Mouse (Mus musculus): ENCODE data around the gene Senp1.
A peak's percentile ranks its signal among the peaks of the same experiment; 100 is the strongest.

Senp1 gene

DNA sequence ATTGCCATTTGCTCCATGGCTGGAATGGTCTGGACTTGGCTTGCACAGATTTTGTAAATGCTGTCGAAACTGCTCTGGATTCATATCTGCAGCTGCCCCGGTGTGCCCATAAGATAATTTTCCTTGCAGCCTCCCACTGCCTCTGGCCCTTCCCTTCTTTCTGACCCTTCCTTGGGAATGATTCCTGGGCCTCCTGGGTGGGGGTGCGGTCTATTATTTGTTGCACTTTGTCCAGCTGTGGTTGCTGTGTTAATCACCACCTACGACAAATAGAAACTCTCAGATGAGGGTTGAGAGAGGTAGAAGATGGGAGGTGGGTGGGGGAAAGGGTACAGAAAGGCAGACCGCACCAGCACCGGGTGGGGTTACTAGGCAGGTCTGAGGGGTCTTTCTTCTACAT lies 13.7 kb upstream of the Senp1 start:
- no peak for DNase-seq

DNA sequence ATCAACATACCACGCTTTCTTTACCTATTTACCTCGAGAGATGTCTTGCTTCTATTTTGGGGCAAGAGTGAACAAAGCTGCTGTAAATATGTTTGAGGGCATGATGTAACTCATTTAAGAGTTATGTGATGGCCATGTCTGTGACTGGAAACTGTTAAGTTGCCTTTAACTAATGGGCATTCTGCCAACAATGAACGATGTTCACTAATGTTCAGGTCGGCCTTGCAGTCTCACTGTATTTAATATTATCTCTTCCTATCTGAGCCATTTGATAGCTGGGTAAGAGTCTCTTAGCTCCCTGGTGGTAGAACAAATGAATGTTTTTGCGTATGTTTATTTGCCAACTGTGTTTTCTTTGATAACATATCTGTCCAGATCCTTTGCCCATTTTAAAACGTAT lies 13.0 kb upstream of the Senp1 start:
- DNase-seq = no peak

DNA sequence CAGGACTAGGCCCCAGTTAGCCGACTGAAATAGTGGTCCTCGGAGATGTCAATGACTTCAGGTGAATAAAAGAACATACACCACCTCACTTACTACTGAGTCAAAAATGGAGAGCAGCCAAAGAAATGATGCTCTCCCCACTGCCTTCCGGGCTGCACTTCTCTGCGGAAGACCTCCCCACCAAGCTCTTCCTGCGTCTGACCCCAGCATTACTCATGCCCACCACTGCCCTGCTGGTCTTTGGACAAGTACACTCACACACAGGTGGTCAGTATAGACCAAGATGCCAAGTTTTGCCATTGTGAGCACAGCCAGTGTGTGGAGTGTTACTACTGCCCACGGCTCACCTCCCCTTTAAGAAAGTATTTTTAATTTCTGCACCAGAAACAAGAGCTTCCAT lies 8.9 kb upstream of the Senp1 start:
- DNase-seq = no peak

DNA sequence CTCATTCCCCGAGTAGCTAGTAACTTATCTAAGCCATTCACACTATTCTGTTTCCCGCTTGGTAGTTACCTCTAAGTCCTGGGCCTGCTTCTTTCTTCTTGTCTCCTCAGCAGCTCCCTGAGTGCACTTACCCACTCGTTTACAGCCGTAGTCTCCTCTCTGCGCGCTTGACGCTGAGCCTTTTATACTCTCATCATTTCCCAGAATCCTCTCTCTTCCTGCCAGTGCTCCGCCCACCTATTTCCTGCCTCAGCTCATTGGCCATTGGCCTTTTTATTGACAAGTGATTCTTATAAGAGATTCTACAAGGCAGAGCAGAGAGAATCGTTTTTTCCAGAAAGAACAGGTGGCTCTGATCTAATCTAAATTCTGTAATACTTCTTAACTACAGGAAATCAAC lies 5.0 kb upstream of the Senp1 start:
- DNase-seq = no peak

DNA sequence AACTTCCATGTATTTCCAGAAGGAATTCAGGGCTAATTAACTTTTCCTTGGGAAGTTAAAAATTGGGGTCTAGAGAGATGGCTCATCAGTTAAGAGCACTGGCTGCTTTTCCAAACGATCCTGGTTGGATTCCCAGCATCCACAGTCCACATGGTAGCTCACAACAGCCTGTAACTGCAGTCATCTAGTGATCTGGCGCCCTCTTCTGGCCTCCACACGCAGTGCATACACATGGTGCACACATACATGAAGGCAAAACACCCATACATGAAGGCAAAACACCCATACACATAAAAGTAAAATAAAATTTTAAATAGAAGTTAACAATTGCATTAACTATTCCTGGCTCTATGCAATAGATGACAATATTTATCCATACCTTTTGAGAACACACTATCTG lies 3.4 kb upstream of the Senp1 start:
- no peak for DNase-seq

DNA sequence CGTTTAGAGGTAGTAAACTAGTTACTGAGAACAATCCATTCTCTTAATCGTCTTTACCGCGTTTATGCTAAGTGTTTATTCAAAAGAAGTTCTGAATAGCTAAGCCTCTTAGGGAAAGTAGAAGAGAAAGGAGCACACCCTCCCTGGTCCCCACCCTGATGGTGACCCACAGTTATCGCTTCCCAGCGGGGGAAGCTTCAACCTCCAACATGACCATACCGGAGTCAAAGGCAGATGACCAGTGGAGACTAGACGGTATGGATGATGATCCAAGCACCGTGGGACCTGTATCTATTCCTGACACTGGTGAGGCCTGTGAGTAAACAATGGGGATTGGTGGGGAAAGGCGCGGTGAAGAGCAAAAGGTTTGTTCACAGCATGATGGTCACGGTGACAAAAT lies 1.4 kb upstream of the Senp1 start:
- no peak for DNase-seq

DNA sequence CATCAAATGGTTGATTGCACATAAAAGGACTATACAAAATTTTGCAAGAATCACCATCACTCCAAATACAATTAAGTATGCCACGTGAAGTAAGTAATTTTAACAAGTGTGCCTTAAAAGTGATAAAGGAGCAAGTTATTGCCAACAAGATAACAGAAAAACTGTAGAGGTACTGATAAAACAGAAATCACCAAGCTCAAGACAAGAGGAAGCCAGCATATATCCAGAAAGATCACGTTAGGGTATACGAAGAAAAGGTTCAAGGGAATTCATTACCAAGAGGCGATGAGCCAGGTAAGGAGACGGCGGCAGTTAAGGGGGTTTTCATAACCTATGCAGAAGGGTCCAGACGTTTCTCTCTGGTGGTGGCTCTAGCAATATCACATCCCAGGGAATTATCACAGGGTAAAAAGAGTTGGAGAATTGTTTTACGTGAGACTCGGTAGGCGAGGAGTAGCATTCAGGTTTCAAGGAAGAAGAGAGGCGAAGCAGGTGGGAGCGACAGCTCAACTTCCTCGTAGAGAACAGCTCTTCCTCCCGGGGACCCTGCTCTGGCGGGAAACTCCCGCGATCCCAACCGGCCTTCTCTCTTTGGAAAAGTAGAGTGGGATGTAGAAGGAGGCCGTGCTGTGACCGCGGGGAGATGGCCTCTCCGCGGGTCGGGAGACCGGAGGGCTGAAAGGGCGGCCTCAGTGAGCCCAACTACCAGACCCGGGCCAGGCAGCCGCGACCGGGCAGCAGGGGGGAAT lies 998 bp downstream of the Senp1 start, which contains the start of gene Pfkm:
Gene Pfkm, plus strand, starts transcription at position 218 of the 749 bp plus-strand sequence.
- no peak for DNase-seq

DNA sequence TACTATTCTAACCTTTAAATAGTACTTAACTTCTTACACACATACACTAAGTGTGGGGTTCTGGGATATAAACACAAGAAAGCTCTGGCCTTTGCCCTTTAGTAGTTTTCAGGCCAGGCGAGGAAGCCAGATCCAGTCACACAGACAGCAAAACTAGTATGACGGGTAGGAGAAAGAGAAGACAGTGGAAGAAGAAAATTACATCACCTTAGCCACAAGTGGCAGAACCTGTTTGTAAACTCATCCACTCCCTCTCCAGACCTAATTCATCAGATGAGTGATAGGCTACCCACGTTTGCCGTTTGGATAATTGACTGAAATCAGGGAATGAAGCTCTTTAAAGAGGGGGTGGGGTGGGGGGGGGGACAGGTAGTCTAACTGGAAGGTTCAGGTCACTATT lies 1.7 kb downstream of the Senp1 start:
- DNase-seq = no peak

DNA sequence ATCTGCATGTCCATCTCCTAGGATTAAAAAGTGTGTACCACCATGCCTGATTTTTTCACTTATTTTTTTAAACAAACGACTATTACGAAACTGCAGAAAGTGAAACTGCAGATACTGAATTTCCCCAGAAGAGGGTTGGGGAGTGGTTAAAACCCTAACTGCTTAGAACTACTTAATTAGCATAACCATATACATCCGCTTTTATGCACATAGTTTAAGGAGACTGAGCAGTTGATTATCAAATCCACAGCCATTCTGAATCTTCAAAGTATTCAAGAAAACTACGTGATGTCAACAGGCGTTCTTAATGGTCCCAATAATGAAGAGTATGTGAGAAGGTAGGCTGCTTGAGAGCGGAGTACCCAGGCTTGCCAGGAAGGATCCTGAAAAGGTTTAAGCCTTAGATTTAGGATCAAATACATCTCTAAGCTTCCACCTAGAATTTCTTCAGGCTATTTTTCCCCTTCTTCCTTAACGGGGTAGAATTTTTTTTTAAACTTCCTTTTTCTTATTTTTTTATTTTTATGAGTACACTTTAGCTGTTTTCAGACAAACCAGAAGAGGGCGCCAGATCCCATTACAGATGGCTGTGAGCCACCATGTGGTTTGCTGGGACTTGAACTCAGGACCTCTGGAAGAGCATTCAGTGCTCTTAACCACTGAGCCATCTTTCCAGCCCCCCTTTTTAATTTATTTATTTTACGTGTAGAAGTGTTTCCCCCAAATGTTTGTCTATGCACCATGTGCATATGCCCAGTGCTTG lies 3.9 kb downstream of the Senp1 start:
- DNase-seq = peak; percentile 22 to 72

DNA sequence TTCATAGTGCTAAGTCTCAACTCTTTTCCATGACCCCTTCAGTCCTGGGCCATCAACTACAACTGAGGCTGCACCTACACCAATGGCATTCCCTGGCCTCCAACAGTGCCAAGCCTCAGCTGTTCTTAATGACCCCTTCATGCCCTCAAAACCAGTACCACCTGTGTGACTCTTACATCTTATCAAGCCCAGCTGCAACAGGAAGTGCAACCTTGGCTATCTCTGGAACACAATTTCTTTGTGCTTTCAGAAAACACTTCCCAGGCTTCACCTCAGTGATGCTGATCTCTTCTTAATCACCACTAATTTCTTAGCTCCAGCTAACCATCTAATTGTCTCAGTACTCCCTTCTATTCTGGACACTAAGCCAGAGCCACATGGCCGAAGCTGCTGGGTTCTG lies 4.7 kb downstream of the Senp1 start:
- no peak for DNase-seq

DNA sequence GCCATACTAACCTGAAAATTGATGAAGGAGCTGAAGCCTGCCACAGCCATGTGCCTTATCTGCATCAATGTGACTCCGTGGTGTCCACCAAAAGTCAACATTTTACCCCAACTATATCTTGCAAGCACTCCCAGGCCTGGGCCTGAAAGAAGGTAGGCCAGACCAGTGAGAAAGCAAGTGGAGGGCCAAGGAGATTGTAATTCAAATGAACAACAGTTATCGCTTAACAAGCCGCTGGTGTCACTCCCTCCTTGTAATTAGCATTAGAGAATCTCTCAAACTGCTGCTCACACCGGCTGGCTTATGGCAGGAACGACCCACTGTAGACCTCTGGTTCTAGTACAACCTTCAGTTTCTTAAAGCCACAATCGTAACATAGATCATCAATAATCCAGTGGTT lies 16.6 kb downstream of the Senp1 start:
- DNase-seq = no peak

DNA sequence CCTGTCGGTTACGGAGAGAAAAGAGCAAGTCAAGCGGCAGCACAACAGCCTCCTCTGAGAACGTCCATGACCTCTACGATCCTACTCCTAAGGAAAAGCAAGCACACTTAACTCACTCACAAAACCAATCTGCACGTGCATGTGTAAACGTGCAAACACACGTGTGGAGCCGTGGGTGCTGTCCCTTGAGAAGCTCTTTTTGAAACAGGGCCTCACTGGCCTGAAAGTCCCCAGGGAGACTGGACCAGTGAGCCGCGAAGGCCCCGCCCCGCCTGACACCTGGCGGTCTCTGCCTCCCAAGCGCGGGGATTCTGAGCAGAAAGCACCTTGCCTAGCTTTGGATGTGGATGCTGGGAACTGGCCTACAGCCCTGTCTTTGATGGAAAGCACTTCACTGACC lies 18.5 kb downstream of the Senp1 start:
- no peak for DNase-seq

DNA sequence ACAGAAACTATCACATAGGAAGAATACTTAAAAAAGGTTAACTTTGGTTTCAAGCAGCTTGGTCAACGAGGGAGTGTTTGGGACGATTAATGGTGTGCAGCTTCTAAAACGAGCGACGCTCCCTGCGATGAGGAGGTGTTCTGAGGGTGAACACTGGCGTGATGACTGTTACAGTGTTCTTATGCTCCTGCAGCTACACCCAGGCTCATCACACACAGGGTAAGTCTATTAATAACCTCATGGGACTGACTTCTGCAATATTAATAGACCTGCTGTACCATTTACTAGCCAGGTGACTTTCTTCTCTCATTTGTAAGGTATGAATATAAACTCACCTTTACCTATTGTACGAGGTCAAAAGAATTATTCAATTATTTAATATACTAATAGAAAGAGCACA lies 19.0 kb downstream of the Senp1 start:
- no peak for DNase-seq

DNA sequence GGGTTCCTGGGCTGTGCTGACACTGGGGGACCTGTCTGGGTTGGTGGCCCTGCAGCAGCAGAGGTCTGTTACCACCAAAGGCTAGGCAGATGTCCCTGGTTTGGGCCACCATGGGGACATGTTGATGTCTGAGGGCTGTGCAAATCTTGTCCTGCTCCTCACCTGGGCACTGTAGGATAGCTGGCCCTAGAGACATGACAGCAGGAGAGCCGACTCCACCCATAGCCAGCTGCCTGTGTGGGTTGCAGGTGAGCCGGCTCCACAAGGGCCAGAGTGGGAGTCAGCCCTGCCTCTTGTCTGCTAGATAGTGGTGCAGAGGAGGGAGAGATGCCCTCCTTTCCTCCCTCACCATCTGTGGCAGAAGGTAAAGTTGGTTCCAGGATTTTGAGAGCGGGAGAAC lies 23.2 kb downstream of the Senp1 start:
- no peak for DNase-seq

DNA sequence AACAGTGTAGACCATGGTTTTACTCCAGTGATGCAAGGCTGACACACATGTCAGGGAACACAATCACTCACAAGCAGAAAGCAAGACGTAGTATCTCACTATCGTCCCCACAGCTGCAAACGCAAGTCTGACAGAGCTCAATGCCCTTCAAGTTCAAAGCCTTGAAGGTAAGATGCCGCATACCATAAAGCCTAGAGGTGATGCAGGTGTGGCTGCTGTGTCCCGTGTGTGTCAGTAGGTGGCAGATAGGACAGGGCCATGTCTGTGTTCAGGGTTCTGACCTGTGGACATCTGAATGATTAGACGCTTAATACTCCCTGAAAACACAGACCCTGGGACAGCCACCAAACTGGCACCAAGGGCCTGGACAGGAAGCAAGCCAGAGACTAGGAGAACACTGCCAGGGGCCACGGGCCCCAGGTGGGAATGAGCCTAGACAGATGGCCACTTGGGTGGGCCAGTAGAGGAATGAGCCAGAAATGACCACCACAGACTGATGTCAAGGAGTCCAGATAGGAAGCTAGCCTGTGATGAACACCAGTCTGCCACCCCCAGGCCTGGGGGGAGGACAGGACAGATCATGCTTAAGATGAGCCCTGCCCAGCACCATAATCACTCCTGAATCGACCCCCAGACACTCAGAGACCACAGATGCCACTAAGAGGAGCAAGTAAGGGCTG lies 23.8 kb downstream of the Senp1 start:
- DNase-seq = no peak

DNA sequence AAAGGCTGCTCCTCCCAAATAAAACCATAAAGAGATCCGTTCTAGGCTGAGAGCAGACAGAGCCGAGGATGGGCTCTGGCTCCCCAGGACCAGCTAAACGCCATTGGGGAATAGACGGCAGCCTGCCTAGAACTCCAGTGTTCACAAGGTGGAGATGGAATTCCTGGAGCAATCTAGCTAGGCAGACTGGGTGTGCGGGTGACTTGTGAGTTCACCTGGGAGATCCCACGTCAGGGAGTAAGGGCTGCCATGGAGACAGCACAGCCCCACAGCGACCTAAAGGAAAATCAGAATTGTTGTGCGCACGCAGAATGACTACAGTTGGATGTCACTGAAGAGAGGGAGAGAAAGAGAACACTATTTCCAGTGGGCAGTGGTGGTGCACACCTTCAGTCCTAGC lies 25.0 kb downstream of the Senp1 start:
- no peak for DNase-seq

DNA sequence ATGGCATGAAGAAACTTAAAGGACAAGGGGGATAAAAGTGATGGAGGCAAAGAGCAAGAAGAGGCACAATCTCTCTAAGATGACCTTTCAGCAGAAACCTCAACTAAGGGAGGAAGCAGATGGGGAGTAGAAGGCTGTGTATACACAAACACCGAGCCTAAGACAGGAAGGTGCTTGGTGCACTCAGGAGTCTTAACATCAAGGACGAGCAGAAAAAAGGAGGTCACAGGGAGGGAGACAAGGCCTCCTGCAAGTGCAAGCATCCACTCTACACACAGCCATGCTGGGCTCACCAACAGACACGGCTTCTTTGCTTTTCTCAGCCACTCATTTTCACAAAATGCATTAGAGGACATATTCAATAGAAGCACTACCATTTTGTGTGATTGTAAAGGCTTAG lies 26.1 kb downstream of the Senp1 start:
- no peak for DNase-seq

DNA sequence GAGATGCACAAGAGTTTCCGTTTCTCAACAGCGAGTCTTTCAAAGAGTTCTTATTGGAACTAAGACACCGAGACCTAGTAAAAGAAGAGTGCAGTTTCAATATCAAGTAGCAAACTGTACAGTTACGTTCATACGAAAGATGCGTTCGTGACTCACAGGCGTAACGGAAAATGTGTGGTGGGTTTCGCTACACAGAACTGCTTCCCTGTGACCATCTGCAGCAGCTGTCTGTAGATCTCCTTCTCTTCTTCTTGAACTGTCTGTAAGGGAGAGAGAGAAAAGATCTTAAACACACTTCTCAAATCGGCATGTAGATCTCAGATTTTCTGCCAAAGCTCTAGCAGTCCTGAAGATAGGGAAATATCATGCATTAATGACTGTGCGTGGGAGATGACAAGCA lies 26.9 kb downstream of the Senp1 start:
- DNase-seq = no peak

DNA sequence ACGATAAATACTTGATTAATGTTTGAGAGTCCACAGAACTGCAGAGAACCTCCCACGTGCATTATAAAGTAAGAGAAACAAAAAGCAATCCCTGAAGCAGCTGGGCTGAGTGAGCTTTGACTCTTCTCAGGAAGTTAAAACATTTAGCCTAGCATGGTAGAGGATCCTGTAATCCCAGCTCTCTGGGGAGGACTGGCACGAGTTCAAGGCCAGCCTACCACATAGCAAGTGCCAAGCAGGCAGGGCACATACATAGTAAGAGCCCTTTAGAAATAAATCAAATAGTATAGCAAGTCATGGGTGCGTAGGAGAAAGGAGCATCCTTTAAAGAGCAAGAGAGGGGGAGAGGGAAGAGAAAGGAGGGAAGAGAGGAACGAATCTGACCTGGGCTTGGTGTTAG lies 27.7 kb downstream of the Senp1 start:
- DNase-seq = no peak

DNA sequence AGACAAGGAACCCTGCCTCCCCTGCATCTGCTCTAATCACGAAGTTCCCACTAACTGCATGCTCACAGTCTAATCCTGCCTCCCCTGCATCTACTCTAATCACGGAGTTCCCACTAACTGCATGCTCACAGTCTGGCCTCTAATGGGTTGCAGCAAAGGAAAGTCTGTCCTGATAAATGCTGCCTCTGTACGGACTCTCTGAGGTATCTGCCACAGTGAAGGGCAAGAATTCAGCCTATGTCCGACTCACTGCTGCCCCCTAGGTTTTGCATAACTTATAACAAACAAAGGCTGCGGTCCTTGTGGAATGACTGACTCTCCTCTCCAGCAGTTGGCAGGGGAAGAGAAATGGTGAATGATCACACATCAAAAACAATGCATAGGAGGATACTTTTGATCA lies 38.3 kb downstream of the Senp1 start:
- peak; percentile 40 to 54 for DNase-seq

DNA sequence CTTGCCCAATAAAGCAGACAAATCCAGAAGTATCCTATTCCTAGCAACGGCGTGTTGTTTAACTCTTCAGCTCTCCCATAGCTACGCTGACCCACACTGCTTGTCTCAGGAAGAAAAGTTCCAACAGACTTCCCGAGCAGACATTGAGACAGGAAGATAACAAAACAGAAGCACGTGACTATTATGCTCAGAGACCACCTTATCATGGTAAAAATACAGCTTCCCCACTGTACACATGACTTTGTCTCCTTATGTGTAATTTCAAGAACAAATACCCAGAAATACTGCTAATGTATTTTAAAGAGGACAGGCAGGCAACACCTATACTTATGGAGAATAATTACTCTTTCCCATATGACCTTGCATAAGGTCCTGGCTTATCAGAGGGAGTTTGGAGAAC lies 41.9 kb downstream of the Senp1 start:
- no peak for DNase-seq

DNA sequence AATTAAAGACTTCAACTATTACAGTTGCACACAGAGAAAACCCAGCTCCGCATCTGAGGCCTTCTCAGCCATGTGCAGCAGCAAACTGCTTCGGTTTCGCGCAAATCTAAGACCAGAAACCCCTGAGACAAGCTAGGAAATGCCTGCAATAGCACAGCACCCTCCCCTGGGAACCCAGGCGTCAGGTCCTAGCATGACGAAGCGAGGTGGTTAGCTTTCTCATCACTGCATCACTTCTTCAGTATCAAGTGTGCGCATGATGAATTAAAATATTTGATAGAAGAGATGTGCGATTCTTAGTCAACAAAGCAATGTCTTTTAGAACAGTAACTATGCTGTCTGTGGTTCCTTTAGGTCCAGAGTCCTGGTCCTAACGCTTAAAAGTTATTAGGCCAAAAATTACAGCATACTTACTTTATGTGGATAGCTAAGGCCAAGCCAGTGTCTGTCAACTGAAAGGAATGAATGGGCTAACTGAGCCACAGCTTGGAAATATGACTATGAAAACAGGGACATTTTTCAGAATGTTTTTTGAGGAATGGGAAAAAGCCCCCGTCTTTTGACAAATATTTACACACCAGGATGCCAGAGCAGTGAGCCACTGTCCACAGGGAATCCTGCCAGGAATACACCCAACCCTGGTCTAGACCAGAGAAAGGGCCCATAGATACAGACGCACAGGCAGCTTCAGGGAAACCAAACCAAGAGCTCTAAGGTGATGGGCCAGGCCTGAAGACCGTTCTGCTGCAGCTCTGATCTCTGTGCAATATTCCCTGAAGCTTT lies 44.4 kb downstream of the Senp1 start:
- DNase-seq = no peak

DNA sequence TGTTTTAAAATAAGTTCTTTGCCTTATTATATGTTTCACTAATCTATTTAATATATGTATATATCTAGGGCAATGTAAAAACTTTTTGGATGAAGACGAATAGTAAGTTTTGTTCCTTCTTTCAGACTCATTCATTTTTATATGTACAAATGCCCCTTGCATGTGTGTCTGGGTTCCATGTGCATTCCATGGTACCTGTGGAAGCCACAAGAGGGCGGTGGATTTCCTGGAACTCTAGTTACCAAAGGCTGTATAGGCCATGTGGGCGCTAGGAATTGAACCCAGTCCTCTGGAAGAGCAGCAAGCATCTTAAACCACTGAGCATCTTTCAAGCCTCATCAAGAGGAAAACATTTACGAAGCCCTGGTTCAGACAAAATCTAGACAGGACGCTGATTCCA lies 49.2 kb downstream of the Senp1 start:
- DNase-seq = no peak

All from kidney, postnatal 36 days (tissue).